Mouse (Mus musculus) limb, embryonic 13.5 days (tissue): Measurements from ENCODE around the gene Cdkn2d. TPM values are rescaled to one million over a fixed set of nuclear protein-coding genes. Genes with fewer than 3 reads are reported as not detected.

Experiments
- ATAC-seq: fragments of 200-750 bp; cut with Nextera tagmentation; 2 replicates; pipeline ENCODE4 v1.8.0; 2017; ENCODE audit warnings: low read depth, moderate number of reproducible peaks, moderate TSS enrichment; ENCODE audit not compliant: low FRiP score
- H3K27ac ChIP-seq: fragments of 300-500 bp; sonication (generic); 2 replicates; pipeline ENCODE4 v1.5.1; 2015; ENCODE audit warnings: inconsistent platforms, mild to moderate bottlenecking, moderate library complexity
- H3K27me3 ChIP-seq: fragments of 300-500 bp; sonication (generic); 2 replicates; pipeline ENCODE4 v1.6.1; 2015; ENCODE audit warnings: mild to moderate bottlenecking, inconsistent platforms
- H3K36me3 ChIP-seq: fragments of 300-500 bp; sonication (generic); 2 replicates; pipeline ENCODE4 v1.6.1; 2015; ENCODE audit warnings: inconsistent platforms, mild to moderate bottlenecking, moderate library complexity
- H3K4me1 ChIP-seq: fragments of 300-500 bp; sonication (generic); 2 replicates; pipeline ENCODE4 v1.6.1; 2015; ENCODE audit warnings: inconsistent platforms
- H3K4me2 ChIP-seq: fragments of 300-500 bp; sonication (generic); replicated peaks from 2 replicates; pipeline ENCODE4 v1.6.1; 2015; ENCODE audit warnings: inconsistent platforms, mild to moderate bottlenecking, moderate library complexity
- H3K4me3 ChIP-seq: fragments of 300-500 bp; sonication (generic); 2 replicates; pipeline ENCODE4 v1.5.1; 2015; ENCODE audit warnings: moderate library complexity, mild to moderate bottlenecking, inconsistent platforms
- H3K9ac ChIP-seq: fragments of 300-500 bp; sonication (generic); 2 replicates; pipeline ENCODE4 v1.6.1; 2015; ENCODE audit warnings: mild to moderate bottlenecking, inconsistent platforms
- H3K9me3 ChIP-seq: fragments of 300-500 bp; sonication (generic); 2 replicates; pipeline ENCODE4 v1.6.1; 2016; ENCODE audit warnings: inconsistent platforms
- WGBS: fragments of 180-500 bp; shearing (Covaris S2); methylation state at CpG from one replicate; pipeline ENCODE4 v1.1.7; 2015; 5-methylcytosine and 5-hydroxymethylcytosine counted together
- polyA plus RNA-seq: library from polyadenylated mRNA; unstranded; fragments of >200 nt; fragmentation: Nextera tagmentation; extraction: Ambion mirVana; gene quantifications from 2 replicates; pipeline ENCODE4 v1.2.1, GENCODE M21; 2015

Gene Cdkn2d
- polyA plus RNA-seq, 1 experiment from 2014 or later, result 51.2 TPM

DNA sequence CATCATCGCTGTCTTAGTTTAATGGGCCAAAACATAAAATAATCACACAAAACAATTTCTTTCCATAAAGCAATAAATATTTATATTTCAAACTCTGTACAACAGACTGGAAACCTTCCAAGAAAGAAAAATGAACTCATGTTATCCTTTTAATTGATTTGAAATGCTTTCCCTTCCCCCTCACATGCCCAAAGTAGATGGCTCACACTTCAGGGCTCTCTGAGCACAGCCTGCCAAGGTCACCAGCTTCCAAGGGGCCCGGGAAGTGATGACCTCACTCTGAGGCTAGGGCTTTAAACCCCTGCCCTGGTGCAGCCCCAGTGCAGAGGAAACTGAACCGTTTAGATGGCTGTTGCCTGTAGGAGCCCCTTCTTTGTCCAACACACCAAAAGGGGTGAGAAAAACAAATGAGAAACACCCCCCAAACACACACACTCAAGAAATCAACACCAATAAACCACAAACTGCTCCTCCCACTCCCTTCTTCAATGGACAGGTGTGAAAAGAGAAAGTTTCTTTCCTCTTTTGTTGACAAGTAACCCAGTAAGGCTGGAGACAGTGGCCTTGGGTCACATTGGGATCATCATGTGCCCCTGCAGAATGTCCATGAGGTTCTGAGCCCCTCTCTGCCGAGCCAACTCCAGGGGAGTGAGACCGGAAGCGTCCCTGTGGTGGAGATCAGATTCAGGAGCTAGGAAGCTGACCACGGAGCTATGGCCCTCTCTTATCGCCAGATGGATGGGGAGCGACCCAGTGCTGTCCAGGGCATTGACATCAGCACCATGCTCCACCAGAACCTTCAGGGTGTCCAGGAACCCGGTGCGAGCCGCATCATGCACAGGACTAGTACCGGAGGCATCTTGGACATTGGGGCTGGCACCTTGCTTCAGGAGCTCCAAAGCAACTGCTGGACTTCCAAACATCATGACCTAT lies 2.5 kb downstream of the Cdkn2d start:
- Histone ChIP-seq H3K27me3 (no peaks in the 10 kb centered on the region), H3K9me3 (no peaks in the 10 kb centered on the region), H3K4me3 (peak overlapping the region; percentile 81), H3K27ac (peak overlapping the region; percentile 44; the same call in 1 of the 2 replicates), H3K4me1 (peaks cover 36% of the 10 kb centered on the region), H3K4me2 (peak overlapping the region; percentile 89), H3K9ac (peak overlapping the region; percentile 78; the same call in 1 of the 2 replicates), H3K36me3 (peaks cover 26% of the 10 kb centered on the region)
- ATAC-seq, result no peak
- WGBS, result 74% methylated on average over 13 of the region's 13 CpGs

DNA sequence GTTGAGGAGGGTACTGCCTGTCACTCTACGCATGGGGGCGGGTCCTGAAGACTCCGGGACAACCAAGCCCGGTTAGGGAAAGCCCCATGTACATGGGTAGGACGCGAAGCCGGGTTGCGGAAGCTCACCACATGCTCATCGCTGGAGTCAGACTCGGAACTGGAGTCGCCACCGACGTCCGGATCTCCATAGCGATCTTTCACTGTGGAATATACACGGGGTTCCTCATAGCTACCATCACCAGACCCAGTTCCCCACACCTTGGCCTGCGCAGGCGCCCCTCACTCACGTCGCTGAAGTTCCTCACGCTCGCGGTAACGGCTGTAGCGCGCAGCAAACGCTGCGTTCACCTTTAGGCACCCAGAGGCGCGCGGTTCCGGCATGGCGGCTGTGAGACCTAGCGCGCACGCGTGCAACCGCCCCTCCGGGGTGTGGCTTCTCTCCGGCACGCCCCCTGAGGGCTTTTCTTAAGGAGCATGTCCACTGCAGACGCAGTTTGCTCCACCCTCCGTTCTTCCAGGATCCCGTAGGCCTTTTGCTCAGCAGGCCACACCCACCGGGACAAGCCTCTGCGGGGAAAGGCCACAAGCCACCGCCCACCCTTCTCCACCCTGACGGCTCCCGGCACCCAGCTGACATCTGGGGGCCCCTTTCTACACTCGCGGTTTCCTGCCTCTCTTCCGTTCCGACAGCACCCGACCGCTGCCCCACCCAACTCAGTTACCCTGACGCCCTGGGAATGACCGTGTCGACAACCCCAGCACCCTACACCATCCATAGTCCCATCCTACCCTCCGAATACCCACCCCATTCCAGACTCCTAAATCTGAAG lies 3.4 kb downstream of the Cdkn2d start, which contains the start of gene Kri1:
Gene Kri1, minus strand, starts transcription at position 399 of the 832 bp plus-strand sequence.
- H3K4me3 ChIP-seq, result peak within 1 kb of the TSS; percentile 81
- H3K9me3 ChIP-seq, result no peaks in the 10 kb centered on the region
- H3K4me1 ChIP-seq, result peaks cover 36% of the 10 kb centered on the region
- peaks cover 30% of the 10 kb centered on the region for H3K36me3 ChIP-seq
- H3K27me3 ChIP-seq, result no peaks in the 10 kb centered on the region
- WGBS, result 1% methylated on average over 59 of the region's 59 CpGs
- H3K9ac ChIP-seq, result peak within 1 kb of the TSS; percentile 78
- ATAC-seq, result peak; percentile 68
- peak within 1 kb of the TSS; percentile 89 for H3K4me2 ChIP-seq
- peak within 1 kb of the TSS; percentile 83 for H3K27ac ChIP-seq

DNA sequence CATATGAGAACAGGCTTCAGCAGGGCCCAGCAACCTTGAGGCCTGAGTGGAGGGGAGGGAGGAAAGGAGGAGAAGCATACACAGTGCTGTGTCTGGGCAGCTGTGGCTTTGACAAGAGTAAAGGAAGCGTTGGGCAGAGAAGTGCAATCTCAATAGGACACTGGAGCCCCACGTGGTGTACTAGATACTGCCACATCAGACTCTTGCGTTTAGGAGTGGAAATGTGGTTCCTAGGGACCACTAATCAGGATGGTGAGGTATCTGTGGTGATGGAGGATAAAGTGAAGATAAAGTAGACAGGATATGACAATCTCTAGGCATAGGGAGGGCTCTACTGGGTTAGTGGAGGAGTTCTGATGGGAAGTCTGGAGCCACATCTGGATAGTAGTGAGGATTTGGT lies 4.5 kb downstream of the Cdkn2d start:
- H3K36me3 ChIP-seq, result peaks cover 40% of the 10 kb centered on the region
- WGBS, result 68% methylated on average over 3 of the region's 3 CpGs
- peak overlapping the region; percentile 83; the same call in 1 of the 2 replicates for H3K27ac ChIP-seq
- H3K27me3 ChIP-seq, result no peaks in the 10 kb centered on the region
- peak overlapping the region; percentile 78 for H3K9ac ChIP-seq
- ATAC-seq, result no peak
- peaks cover 36% of the 10 kb centered on the region for H3K4me1 ChIP-seq
- H3K4me3 ChIP-seq, result peak overlapping the region; percentile 81
- no peaks in the 10 kb centered on the region for H3K9me3 ChIP-seq
- H3K4me2 ChIP-seq, result peak overlapping the region; percentile 89

DNA sequence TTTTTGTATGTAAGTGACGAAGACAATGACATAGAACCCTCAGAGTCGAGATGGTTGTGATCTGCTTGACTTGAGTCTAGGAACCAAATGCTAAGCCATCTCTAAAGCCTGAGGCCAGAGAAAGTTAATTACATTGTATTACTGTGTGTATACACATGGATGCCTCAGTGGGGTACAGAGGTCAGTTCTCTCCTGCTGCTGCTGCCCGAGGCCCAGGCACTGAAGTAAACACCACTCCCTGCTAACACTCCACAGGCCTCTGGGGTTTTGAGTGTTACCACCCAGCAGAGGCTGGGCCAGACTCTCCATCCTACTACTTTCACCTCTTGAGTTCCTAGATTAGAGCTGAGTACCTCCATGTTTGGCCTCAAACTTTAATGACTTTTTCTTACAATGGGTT lies 7.2 kb downstream of the Cdkn2d start:
- no peak overlapping the region for H3K27ac ChIP-seq
- WGBS, result 81% methylated on average over 3 of the region's 3 CpGs
- no peak overlapping the region for H3K4me2 ChIP-seq
- H3K27me3 ChIP-seq, result no peaks in the 10 kb centered on the region
- H3K4me1 ChIP-seq, result peaks cover 22% of the 10 kb centered on the region
- no peak overlapping the region for H3K4me3 ChIP-seq
- H3K36me3 ChIP-seq, result peaks cover 66% of the 10 kb centered on the region
- ATAC-seq, result no peak
- no peak overlapping the region for H3K9ac ChIP-seq
- H3K9me3 ChIP-seq, result no peaks in the 10 kb centered on the region

DNA sequence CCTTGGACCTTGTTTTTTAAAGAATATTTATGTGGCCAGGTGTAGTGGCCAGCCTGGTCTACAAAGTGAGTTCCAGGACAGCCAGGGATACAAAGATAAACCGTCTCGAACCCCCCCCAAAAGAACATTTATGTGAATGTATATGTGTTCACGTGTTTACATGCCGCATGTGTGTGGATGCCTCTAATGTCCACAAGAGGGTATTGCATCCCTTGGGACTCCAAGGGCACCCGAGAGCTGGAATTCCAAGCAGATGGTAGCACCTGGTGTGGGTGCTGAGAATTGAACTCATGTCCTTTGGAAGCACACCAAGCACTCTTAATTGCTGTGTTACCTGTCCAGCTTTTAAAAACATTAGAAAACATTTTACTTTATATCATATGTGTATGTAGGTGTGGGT lies 7.6 kb downstream of the Cdkn2d start:
- no peak overlapping the region for H3K4me3 ChIP-seq
- no peak overlapping the region for H3K4me2 ChIP-seq
- H3K27me3 ChIP-seq, result no peaks in the 10 kb centered on the region
- no peak for ATAC-seq
- 94% methylated on average over 5 of the region's 5 CpGs for WGBS
- no peak overlapping the region for H3K27ac ChIP-seq
- peaks cover 18% of the 10 kb centered on the region for H3K4me1 ChIP-seq
- H3K9me3 ChIP-seq, result no peaks in the 10 kb centered on the region
- H3K9ac ChIP-seq, result no peak overlapping the region
- peaks cover 66% of the 10 kb centered on the region for H3K36me3 ChIP-seq

DNA sequence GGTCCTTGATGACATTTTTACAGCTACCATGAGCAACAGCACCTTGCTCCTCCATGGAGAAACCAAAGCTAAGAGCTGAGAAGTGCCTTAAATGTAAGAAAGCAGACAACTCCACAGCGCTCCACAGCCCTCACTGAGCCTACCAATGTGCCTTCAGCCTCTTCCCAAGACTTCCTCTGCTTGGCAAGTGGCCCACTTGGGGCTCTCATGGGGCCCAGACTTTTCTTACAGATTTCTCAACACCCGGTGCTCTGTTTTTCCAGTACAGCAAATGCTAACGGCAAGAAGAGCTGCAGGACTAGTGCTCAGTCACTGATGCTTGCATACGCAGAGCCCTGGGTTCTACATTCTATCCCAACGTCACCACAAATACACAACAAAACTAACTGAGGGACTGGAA lies 13.4 kb downstream of the Cdkn2d start:
- no peaks in the 10 kb centered on the region for H3K27me3 ChIP-seq
- H3K9ac ChIP-seq, result no peak overlapping the region
- no peaks in the 10 kb centered on the region for H3K4me1 ChIP-seq
- no peak overlapping the region for H3K27ac ChIP-seq
- H3K4me3 ChIP-seq, result no peak overlapping the region
- H3K9me3 ChIP-seq, result no peaks in the 10 kb centered on the region
- ATAC-seq, result no peak
- WGBS, result 97% methylated on average over 5 of the region's 5 CpGs
- H3K36me3 ChIP-seq, result peaks cover 96% of the 10 kb centered on the region
- H3K4me2 ChIP-seq, result no peak overlapping the region

DNA sequence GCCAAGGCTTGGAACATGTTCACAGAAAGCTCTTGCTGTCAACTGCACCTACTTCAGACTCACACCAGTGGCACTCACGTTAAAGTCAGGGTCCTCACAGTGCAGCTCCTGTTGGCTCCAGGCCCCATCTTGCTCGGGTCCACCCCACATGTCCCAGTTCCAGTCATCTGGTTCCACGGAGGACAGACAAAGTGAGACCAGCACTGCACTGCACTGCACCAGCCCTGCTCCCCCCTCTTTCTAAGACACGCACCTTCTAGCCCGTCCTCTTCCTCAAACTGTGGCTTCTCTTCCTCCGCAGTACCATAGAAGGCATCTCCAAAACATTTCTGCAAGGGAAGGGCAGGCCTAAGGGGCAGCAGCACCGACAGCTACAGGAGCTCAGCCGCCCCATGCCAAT lies 14.9 kb downstream of the Cdkn2d start:
- no peaks in the 10 kb centered on the region for H3K4me1 ChIP-seq
- no peaks in the 10 kb centered on the region for H3K27me3 ChIP-seq
- 90% methylated on average over 8 of the region's 8 CpGs for WGBS
- no peak overlapping the region for H3K9ac ChIP-seq
- ATAC-seq, result no peak
- H3K4me2 ChIP-seq, result no peak overlapping the region
- no peak overlapping the region for H3K4me3 ChIP-seq
- H3K27ac ChIP-seq, result no peak overlapping the region
- peaks cover 97% of the 10 kb centered on the region for H3K36me3 ChIP-seq
- H3K9me3 ChIP-seq, result no peaks in the 10 kb centered on the region

DNA sequence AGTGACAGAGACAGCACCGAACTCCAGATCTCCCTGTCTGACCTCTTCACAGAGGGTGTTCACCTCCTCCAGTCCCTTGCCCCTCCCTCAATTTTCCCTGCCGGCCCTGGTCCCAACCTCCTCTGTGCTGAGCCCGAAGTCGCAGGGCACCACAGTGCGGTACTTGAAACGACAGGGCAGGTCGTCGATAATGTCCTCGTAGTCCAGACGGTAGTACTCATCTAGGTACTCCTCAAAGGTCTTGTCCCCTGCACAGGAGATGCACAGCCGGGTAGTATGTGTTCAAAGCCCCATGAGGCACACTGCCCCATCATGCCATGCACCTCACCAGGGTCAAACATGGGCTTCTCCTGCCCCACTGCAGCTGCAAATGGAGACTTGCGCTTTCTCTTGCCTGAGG lies 15.5 kb downstream of the Cdkn2d start:
- Histone ChIP-seq H3K4me1 (no peaks in the 10 kb centered on the region), H3K4me2 (no peak overlapping the region), H3K9me3 (no peaks in the 10 kb centered on the region), H3K4me3 (no peak overlapping the region), H3K9ac (no peak overlapping the region), H3K27ac (no peak overlapping the region), H3K27me3 (no peaks in the 10 kb centered on the region), H3K36me3 (peaks cover 97% of the 10 kb centered on the region)
- WGBS, result 87% methylated on average over 12 of the region's 12 CpGs
- no peak for ATAC-seq

DNA sequence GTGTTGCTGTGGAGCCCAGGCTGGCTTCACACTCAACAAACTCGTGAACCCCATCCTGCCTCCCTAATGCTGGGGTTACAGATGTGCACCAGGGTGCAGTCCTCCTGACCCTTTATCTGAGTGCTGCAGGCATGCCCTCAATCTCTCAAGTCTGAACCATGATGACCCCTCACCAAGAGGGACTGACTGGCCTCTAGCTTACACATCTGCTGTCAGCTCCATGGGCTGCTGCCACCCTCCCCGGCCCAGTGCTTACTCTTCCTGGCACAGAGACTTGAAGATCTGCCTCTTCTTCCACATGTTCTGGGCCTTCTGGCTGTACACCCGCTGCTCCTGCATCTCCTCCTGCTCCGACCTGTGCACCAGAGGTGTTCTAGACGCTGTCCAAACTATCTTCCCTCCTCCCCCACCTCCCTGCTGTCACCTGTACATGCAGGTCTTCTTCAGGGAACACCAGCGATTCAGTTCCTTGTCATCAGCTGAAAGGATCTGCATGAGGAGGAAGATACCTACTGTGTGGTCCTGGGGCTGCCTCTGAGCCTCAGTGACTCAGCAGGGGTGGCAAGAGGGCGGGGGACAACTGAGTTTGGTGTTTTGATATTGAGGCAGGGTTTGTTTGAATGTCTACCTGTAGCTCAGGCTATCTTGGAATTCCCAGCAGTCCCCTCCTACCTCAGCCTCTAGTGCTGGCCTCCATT lies 16.0 kb downstream of the Cdkn2d start:
- no peak overlapping the region for H3K27ac ChIP-seq
- no peak for ATAC-seq
- H3K36me3 ChIP-seq, result peaks cover 98% of the 10 kb centered on the region
- H3K9me3 ChIP-seq, result no peaks in the 10 kb centered on the region
- no peak overlapping the region for H3K4me3 ChIP-seq
- 83% methylated on average over 7 of the region's 7 CpGs for WGBS
- H3K4me2 ChIP-seq, result no peak overlapping the region
- no peak overlapping the region for H3K9ac ChIP-seq
- H3K4me1 ChIP-seq, result no peaks in the 10 kb centered on the region
- no peaks in the 10 kb centered on the region for H3K27me3 ChIP-seq

DNA sequence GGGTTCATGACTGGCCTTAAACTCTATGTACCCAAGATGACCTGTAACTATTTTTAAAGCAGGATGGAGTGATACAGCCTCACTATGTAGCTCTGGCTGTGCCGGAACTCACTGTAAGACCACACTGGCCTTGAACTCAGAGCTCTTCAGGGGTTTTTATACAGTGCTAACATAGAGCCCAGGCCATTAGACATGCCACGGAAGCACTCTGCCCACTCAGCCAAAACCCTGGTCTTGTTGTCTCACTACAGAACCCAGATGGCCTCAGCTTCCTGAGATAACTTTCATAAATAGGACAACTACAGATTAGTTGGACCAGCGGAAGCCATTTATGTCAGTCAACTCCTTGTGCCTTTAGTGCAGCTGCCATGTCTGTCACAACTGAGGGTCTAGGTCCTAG lies 16.9 kb downstream of the Cdkn2d start:
- H3K9ac ChIP-seq, result no peak overlapping the region
- no peak overlapping the region for H3K4me3 ChIP-seq
- no peaks in the 10 kb centered on the region for H3K27me3 ChIP-seq
- ATAC-seq, result no peak
- peaks cover 96% of the 10 kb centered on the region for H3K36me3 ChIP-seq
- no peaks in the 10 kb centered on the region for H3K9me3 ChIP-seq
- H3K4me2 ChIP-seq, result no peak overlapping the region
- H3K27ac ChIP-seq, result no peak overlapping the region
- no peaks in the 10 kb centered on the region for H3K4me1 ChIP-seq
- WGBS, result 89% methylated on average over 3 of the region's 3 CpGs

DNA sequence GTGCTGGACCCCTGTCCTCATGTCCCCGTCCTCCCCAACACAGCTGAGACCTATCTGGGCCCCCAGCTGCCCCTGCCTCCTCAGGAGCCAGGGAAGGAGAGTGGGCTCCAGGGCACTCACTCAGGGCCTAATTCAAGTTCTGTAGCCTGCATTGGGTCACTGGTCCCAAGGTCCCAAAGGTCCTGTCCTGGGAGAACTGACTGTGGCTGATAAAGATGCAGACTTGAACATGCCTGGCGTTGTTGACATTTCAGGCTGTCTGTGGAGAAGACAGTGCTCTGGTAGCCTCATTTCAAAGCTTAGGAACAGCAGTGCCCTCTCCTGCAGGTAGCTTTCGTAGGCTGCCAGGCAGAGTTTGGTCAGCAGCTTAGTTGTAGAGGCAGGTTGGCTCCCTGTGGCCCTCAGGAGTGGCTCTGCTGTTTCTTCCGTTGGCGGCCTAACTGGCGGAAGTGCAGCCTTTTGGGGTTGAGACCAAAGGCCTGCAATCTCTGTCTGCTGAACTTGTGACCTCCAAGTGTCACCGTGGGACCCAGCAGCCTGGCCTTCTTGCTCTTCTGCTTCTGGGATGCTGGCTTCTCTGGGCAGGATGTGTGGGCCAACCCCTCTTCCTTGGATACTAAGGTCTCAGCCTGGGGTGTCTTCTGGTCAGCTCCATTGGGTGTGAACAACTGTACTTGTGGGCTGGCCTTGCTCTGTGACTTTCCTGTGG lies 17.5 kb downstream of the Cdkn2d start:
- H3K27me3 ChIP-seq, result no peaks in the 10 kb centered on the region
- peaks cover 96% of the 10 kb centered on the region for H3K36me3 ChIP-seq
- ATAC-seq, result no peak
- WGBS, result 78% methylated on average over 7 of the region's 7 CpGs
- H3K9ac ChIP-seq, result no peak overlapping the region
- no peak overlapping the region for H3K27ac ChIP-seq
- H3K4me2 ChIP-seq, result no peak overlapping the region
- no peak overlapping the region for H3K4me3 ChIP-seq
- no peaks in the 10 kb centered on the region for H3K4me1 ChIP-seq
- H3K9me3 ChIP-seq, result no peaks in the 10 kb centered on the region
